Mouse (Mus musculus): ENCODE data around the gene Akap7.

GRCm38 (mm10) chr10:25307770-25308169, at the start of gene Akap7:
- TF ChIP-seq POLR2A (IDR thresholded peaks at IDR 0.05; ENCODE audit: insufficient read depth, low read depth, low read length) (no peak), CTCF (IDR thresholded peaks at IDR 0.05) (no peak), EP300 (IDR thresholded peaks at IDR 0.05; ENCODE audit: insufficient read depth, low read depth, low read length) (no peak)
